Mouse (Mus musculus) heart, embryonic 10.5 days (tissue): ENCODE measurements around the gene Kcnt1. TPM values are rescaled to one million over a fixed set of nuclear protein-coding genes. Genes with fewer than 3 reads are reported as not detected.

Experiments used
- DNase-seq: peaks from one replicate; pipeline ENCODE4 v3.0.0-alpha.2; 2017; ENCODE audit warnings: low spot score
- H3K27ac ChIP-seq: fragments of 300-500 bp; sonication (generic); 2 replicates; pipeline ENCODE4 v1.5.1; 2016; ENCODE audit warnings: mild to moderate bottlenecking
- H3K27me3 ChIP-seq: fragments of 300-500 bp; sonication (generic); 2 replicates; pipeline ENCODE4 v1.6.1; 2016; ENCODE audit warnings: mild to moderate bottlenecking; ENCODE audit not compliant: poor library complexity, insufficient read depth, severe bottlenecking
- H3K36me3 ChIP-seq: fragments of 300-500 bp; sonication (generic); 2 replicates; pipeline ENCODE4 v1.6.1; 2016; ENCODE audit warnings: mild to moderate bottlenecking, moderate library complexity
- H3K4me1 ChIP-seq: fragments of 300-500 bp; sonication (generic); 2 replicates; pipeline ENCODE4 v1.6.1; 2016; ENCODE audit warnings: mild to moderate bottlenecking
- H3K4me3 ChIP-seq: fragments of 300-500 bp; sonication (generic); 2 replicates; pipeline ENCODE4 v1.5.1; 2016; ENCODE audit warnings: mild to moderate bottlenecking, moderate library complexity
- H3K9me3 ChIP-seq: fragments of 300-500 bp; sonication (generic); 2 replicates; pipeline ENCODE4 v1.6.1; 2016; ENCODE audit warnings: mild to moderate bottlenecking, moderate library complexity
- WGBS: fragments of 180-500 bp; shearing (Covaris S2); methylation state at CpG from one replicate; pipeline ENCODE4 v1.1.7; 2016; 5-methylcytosine and 5-hydroxymethylcytosine counted together
- polyA plus RNA-seq: library from polyadenylated mRNA; unstranded; fragments of >200 nt; fragmentation: Nextera tagmentation; extraction: Ambion mirVana; gene quantifications from 2 replicates; pipeline ENCODE4 v1.2.1, GENCODE M21; 2016

Kcnt1 gene
- polyA plus RNA-seq, 1 experiment from 2014 or later, result 0.06 TPM

- WGBS, result 45% methylated on average over 8 of the region's 8 CpGs
- H3K4me1 ChIP-seq, result no peaks in the 10 kb centered on the region
- DNase-seq, result no peak
These were observed 23.7 kb downstream of the Kcnt1 start for GRCm38 (mm10) chr2:25887226-25887625.

GRCm38 (mm10) chr2:25888144-25888543 is 24.6 kb downstream of the Kcnt1 start:
- no peak overlapping the region for H3K27ac ChIP-seq
- no peak overlapping the region for H3K4me3 ChIP-seq
- no peak for DNase-seq
- peaks cover 33% of the 10 kb centered on the region; the same call in 1 of the 2 replicates for H3K27me3 ChIP-seq
- WGBS, result 64% methylated on average over 5 of the region's 5 CpGs
- no peaks in the 10 kb centered on the region for H3K36me3 ChIP-seq
- H3K9me3 ChIP-seq, result no peaks in the 10 kb centered on the region
- H3K4me1 ChIP-seq, result no peaks in the 10 kb centered on the region

More at GRCm38 (mm10) chr2:25887226-25887625, 23.7 kb downstream of the Kcnt1 start:
- H3K4me3 ChIP-seq, result no peak overlapping the region
- no peaks in the 10 kb centered on the region for H3K9me3 ChIP-seq
- H3K27ac ChIP-seq, result no peak overlapping the region
- H3K27me3 ChIP-seq, result peaks cover 33% of the 10 kb centered on the region; the same call in 1 of the 2 replicates
- H3K36me3 ChIP-seq, result no peaks in the 10 kb centered on the region

- peaks cover 34% of the 10 kb centered on the region for H3K27me3 ChIP-seq
- H3K27ac ChIP-seq, result no peak overlapping the region
- peaks cover 5% of the 10 kb centered on the region; the same call in 1 of the 2 replicates for H3K4me1 ChIP-seq
- 81% methylated on average over 7 of the region's 7 CpGs for WGBS
- H3K9me3 ChIP-seq, result no peaks in the 10 kb centered on the region
- DNase-seq, result no peak
- H3K4me3 ChIP-seq, result no peak overlapping the region
- no peaks in the 10 kb centered on the region for H3K36me3 ChIP-seq
These were observed 28.9 kb downstream of the Kcnt1 start for GRCm38 (mm10) chr2:25892440-25892839.

DNA sequence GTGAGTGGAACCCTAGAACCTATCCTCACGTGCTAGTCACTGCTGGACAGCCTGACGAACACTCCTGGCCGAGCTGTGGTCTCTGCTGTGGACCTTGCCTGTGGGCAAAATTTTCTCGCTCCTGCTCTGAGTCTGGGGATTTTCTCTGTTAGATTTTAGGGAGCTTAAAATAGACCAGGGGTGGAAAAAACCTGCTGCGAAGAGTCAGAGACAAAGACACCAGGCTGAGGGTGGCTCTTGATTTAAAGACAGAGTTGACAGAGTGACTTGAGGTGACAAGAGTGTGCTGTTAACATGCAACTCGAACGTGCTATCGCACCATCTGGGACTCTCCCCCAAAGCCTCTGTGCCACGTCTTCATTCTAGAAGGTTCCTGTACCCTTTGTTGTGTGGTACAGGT is 35.4 kb downstream of the Kcnt1 start:
- Histone ChIP-seq H3K36me3 (no peaks in the 10 kb centered on the region), H3K4me3 (no peak overlapping the region), H3K27ac (no peak overlapping the region), H3K9me3 (no peaks in the 10 kb centered on the region), H3K27me3 (peaks cover 26% of the 10 kb centered on the region), H3K4me1 (peaks cover 13% of the 10 kb centered on the region)
- no peak for DNase-seq
- WGBS, result 61% methylated on average over 9 of the region's 9 CpGs

DNA sequence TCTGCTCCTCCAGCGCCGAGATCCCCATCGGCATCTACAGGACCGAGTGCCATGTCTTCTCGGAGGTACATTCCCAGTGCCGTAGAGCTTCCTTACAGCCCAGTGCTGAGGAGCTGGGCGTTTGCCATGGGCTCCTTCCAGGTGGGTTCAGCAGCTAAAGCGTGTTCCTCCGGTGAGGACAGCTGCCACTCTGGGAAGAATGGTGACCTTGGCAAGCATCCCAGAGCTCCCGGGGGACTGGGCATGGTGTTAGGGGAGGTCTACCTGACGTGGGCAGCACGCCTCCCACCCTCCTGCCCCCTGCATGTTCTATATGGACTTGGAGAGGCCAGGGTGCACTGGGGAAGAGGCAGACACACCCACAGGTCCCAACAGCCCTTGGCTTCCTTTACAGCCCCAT is 46.3 kb downstream of the Kcnt1 start:
- H3K9me3 ChIP-seq, result no peaks in the 10 kb centered on the region
- H3K27me3 ChIP-seq, result peaks cover 16% of the 10 kb centered on the region
- DNase-seq, result no peak
- H3K27ac ChIP-seq, result no peak overlapping the region
- H3K36me3 ChIP-seq, result no peaks in the 10 kb centered on the region
- no peak overlapping the region for H3K4me3 ChIP-seq
- 81% methylated on average over 12 of the region's 12 CpGs for WGBS
- H3K4me1 ChIP-seq, result no peaks in the 10 kb centered on the region

DNA sequence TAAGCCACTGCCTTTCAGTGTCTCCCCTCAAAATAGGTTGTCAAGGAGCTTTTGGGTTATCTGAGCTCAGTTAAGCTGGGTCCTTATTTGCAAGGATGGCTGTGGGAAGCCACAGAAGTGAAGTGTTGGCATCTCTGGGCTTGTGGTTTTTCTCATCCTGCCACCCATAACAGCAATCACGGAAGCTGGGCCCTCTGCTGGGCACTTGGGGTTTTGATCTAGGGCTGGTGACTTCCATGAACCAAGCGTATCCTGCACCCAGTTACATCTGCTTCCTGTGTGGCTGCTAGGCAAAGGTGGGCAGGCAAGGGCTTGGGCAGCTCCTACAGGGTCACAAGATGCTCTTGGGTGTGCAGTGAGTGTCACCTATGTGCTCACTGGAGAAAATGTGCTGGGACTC is 49.7 kb downstream of the Kcnt1 start:
- no peak overlapping the region for H3K4me3 ChIP-seq
- no peaks in the 10 kb centered on the region for H3K36me3 ChIP-seq
- H3K27ac ChIP-seq, result no peak overlapping the region
- no peak for DNase-seq
- no peaks in the 10 kb centered on the region for H3K9me3 ChIP-seq
- no peaks in the 10 kb centered on the region for H3K4me1 ChIP-seq
- H3K27me3 ChIP-seq, result peaks cover 16% of the 10 kb centered on the region
- 45% methylated on average over 2 of the region's 2 CpGs for WGBS

GRCm38 (mm10) chr2:25914201-25914600 is 50.7 kb downstream of the Kcnt1 start:
- Histone ChIP-seq H3K4me3 (no peak overlapping the region), H3K4me1 (no peaks in the 10 kb centered on the region), H3K36me3 (no peaks in the 10 kb centered on the region), H3K27ac (no peak overlapping the region), H3K9me3 (no peaks in the 10 kb centered on the region), H3K27me3 (peaks cover 16% of the 10 kb centered on the region)
- no peak for DNase-seq
- WGBS, result 65% methylated on average over 4 of the region's 4 CpGs

- DNase-seq, result no peak
- Histone ChIP-seq H3K27ac (no peak overlapping the region), H3K36me3 (no peaks in the 10 kb centered on the region), H3K27me3 (peaks cover 15% of the 10 kb centered on the region), H3K4me3 (no peak overlapping the region), H3K9me3 (no peaks in the 10 kb centered on the region), H3K4me1 (no peaks in the 10 kb centered on the region)
- WGBS, result 82% methylated on average over 5 of the region's 5 CpGs
These were observed 51.3 kb downstream of the Kcnt1 start for GRCm38 (mm10) chr2:25914821-25915220.

DNA sequence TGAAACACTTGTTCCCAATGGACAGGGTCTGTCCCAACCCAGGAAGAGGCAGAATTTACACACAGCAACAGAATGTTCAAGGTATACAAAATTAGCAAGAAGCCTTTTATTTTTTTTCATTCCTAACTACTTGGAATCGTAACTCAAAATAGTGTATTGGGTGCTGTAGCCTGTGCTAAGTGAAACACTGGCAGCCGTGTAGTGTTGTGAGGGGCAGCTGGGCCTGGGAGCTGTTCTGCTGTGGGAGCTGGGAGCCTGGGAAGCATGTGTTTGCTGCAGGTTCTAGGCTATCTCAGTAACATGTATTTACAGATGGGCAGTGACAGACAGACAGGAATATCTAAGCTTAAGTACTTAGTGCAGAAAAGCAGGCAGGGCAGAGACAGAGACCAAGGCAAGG is 54.9 kb downstream of the Kcnt1 start:
- H3K9me3 ChIP-seq, result no peaks in the 10 kb centered on the region
- no peaks in the 10 kb centered on the region for H3K36me3 ChIP-seq
- no peak overlapping the region for H3K4me3 ChIP-seq
- H3K27ac ChIP-seq, result no peak overlapping the region
- WGBS, result 86% methylated on average over 2 of the region's 2 CpGs
- H3K4me1 ChIP-seq, result no peaks in the 10 kb centered on the region
- H3K27me3 ChIP-seq, result no peaks in the 10 kb centered on the region
- DNase-seq, result no peak

GRCm38 (mm10) chr2:25919972-25920371 is 56.4 kb downstream of the Kcnt1 start:
- WGBS, result 68% methylated on average over 3 of the region's 3 CpGs
- Histone ChIP-seq H3K9me3 (no peaks in the 10 kb centered on the region), H3K36me3 (peaks cover 12% of the 10 kb centered on the region), H3K27me3 (no peaks in the 10 kb centered on the region), H3K27ac (no peak overlapping the region), H3K4me3 (no peak overlapping the region), H3K4me1 (no peaks in the 10 kb centered on the region)
- no peak for DNase-seq

- H3K27ac ChIP-seq, result no peak overlapping the region
- no peaks in the 10 kb centered on the region for H3K27me3 ChIP-seq
- H3K9me3 ChIP-seq, result no peaks in the 10 kb centered on the region
- H3K36me3 ChIP-seq, result peaks cover 43% of the 10 kb centered on the region
- no peaks in the 10 kb centered on the region for H3K4me1 ChIP-seq
- H3K4me3 ChIP-seq, result no peak overlapping the region
- no peak for DNase-seq
- 69% methylated on average over 2 of the region's 2 CpGs for WGBS
These were observed 60.3 kb downstream of the Kcnt1 start for GRCm38 (mm10) chr2:25923799-25924198.

- Histone ChIP-seq H3K4me3 (no peak overlapping the region), H3K9me3 (no peaks in the 10 kb centered on the region), H3K36me3 (peaks cover 52% of the 10 kb centered on the region), H3K27ac (no peak overlapping the region), H3K4me1 (no peaks in the 10 kb centered on the region), H3K27me3 (no peaks in the 10 kb centered on the region)
- no peak for DNase-seq
- 90% methylated on average over 4 of the region's 4 CpGs for WGBS
These were observed 61.4 kb downstream of the Kcnt1 start for GRCm38 (mm10) chr2:25924934-25925333.

DNA sequence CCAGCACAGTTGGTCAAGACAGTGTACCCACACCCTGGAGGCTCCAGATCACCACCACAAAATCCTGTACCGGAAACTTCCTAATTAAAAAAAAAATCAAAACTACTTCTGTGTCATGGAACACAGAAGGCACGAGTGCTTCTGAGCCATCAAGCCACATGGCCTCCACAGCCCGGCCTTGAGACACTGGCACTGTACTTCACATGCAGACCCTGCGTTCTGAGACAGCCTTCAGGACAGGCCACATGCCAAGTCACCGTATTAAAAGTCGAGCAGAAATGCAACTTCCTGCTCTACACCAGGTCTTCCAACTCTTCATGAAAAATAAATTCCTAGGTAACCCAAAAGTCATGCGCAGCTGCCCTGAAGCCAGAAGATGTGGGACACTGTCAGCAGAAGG is 64.3 kb downstream of the Kcnt1 start:
- Histone ChIP-seq H3K9me3 (no peaks in the 10 kb centered on the region), H3K27ac (no peak overlapping the region), H3K4me3 (no peak overlapping the region), H3K36me3 (peaks cover 79% of the 10 kb centered on the region), H3K27me3 (no peaks in the 10 kb centered on the region), H3K4me1 (no peaks in the 10 kb centered on the region)
- DNase-seq, result no peak
- WGBS, result 93% methylated on average over 7 of the region's 7 CpGs

- DNase-seq, result no peak
- Histone ChIP-seq H3K27me3 (no peaks in the 10 kb centered on the region), H3K9me3 (no peaks in the 10 kb centered on the region), H3K27ac (no peak overlapping the region), H3K36me3 (peaks cover 92% of the 10 kb centered on the region), H3K4me3 (no peak overlapping the region), H3K4me1 (no peaks in the 10 kb centered on the region)
- WGBS, result 81% methylated on average over 6 of the region's 6 CpGs
These were observed 67.8 kb downstream of the Kcnt1 start for GRCm38 (mm10) chr2:25931249-25931859.
